In the genomic region with DNA sequence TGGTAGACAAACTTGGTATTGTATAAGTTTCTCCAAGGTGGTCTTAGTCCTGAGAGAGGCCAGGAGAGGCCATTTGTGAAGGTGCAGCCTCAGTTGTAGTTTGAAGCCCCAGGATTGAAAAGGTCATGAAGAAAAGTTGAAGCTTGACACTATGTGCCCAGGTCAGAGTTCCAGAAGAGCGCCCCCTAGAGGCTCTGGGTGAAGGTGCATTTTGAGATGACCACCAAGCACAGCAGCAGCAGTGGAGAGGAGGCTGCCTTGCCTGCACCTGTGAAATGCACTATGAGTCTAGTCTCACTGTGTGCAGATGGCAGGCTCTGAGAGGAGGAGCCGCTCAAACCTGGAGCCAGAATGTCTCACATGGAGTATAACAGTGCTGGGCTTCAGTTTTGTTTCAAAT, we compare ENCODE assay signal across 12 mouse cellular contexts. TPM values are rescaled to one million over a fixed set of nuclear protein-coding genes. Genes with fewer than 3 reads are reported as not detected.
DNase-seq lines count a peak whose midpoint lies in the region; ATAC-seq and TF ChIP-seq lines count a peak whose summit lies in the region.
"Had no signal": no experiment of that assay in that cellular context is flagged by ENCODE, and none has a peak within 500 bp of the region (broad histone marks: within the 10 kb centered on the region; RNA-seq: fewer than 3 reads in every experiment).

No protein-coding gene starts in this region.

- DNase-seq in kidney, adult 2 months, result no peak
- no peak for DNase-seq in kidney, postnatal 25 days
- peak; percentile 52 for DNase-seq in A20 (ENCODE audit: low read depth, low spot score)
- no peak for DNase-seq in G1E (ENCODE audit: low spot score)
- no peak for DNase-seq in liver, postnatal 0 days
- no peak for DNase-seq in MN1 (ENCODE audit: low spot score)
- no peak for DNase-seq in heart, adult 18-20 months
- DNase-seq: adrenal gland, postnatal 36 days; cerebellum, postnatal 25 days; gastrocnemius, postnatal 14 days had no signal

- H3K27ac ChIP-seq in kidney, adult 2 months (ENCODE audit: insufficient read depth, low read depth, low read length), result no peak overlapping the region
- H3K27ac ChIP-seq in liver, postnatal 0 days (ENCODE audit: low read depth), result no peak overlapping the region

- H3K4me1 ChIP-seq in kidney, adult 2 months (ENCODE audit: control insufficient read depth, insufficient read depth, low read length), result no peaks in the 10 kb centered on the region
- H3K4me1 ChIP-seq in G1E (ENCODE audit: insufficient read depth, low read depth, low read length), result no peaks in the 10 kb centered on the region
- no peaks in the 10 kb centered on the region for H3K4me1 ChIP-seq in liver, postnatal 0 days (ENCODE audit: insufficient read depth)

- no peak overlapping the region for H3K4me3 ChIP-seq in kidney, adult 2 months (ENCODE audit: insufficient read depth, low read depth, low read length)
- no peak overlapping the region for H3K4me3 ChIP-seq in G1E (ENCODE audit: low read depth, low read length)
- H3K4me3 ChIP-seq in liver, postnatal 0 days (ENCODE audit: low read depth, low read length), result no peak overlapping the region

- no peaks in the 10 kb centered on the region for H3K27me3 ChIP-seq in kidney, adult 2 months (replicated peaks; ENCODE audit: control insufficient read depth, insufficient read depth, low read length)
- peaks cover 6% of the 10 kb centered on the region; the same call in 1 of the 2 replicates for H3K27me3 ChIP-seq in G1E (ENCODE audit: insufficient read depth, low read length)
- no peaks in the 10 kb centered on the region for H3K27me3 ChIP-seq in liver, postnatal 0 days (ENCODE audit: insufficient read depth, low read length)

- WGBS in kidney, adult 2 months, result 51% methylated on average over 2 of the region's 2 CpGs
- WGBS in liver, postnatal 0 days (ENCODE audit: insufficient replicate concordance), result 47% methylated on average over 2 of the region's 2 CpGs

- no peak overlapping the region for H3K4me2 ChIP-seq in liver, postnatal 0 days (ENCODE audit: low read depth, low read length)

- peaks cover 6% of the 10 kb centered on the region for H3K9me3 ChIP-seq in G1E (replicated peaks)
- H3K9me3 ChIP-seq in liver, postnatal 0 days (ENCODE audit: low read length), result no peaks in the 10 kb centered on the region

- TF ChIP-seq CTCF in kidney, adult 2 months (conservative IDR thresholded peaks at IDR 0.05; ENCODE audit: insufficient read depth, insufficient read length, low read depth, low read length), result peak; percentile 49
- peak; percentile 47; the same call in 1 of the 2 replicates for TF ChIP-seq CTCF in G1E (IDR thresholded peaks at IDR 0.05; ENCODE audit: low read depth, low read length)
- peak; percentile 55 for TF ChIP-seq CTCF in liver, postnatal 0 days (IDR thresholded peaks at IDR 0.05; ENCODE audit: low read depth)

- H3K9ac ChIP-seq in liver, postnatal 0 days (replicated peaks), result no peak overlapping the region

- ATAC-seq in G1E (ENCODE audit: extremely low read depth, insufficient number of reproducible peaks, low FRiP score, poor library complexity, severe bottlenecking), result no peak
- no peak for ATAC-seq in liver, postnatal 0 days
- ATAC-seq in granulocyte monocyte progenitor cell, adult 5-6 weeks (replicated peaks; ENCODE audit: poor library complexity, severe bottlenecking), result no peak
- ATAC-seq: midbrain, embryonic 16.5 days had no signal

- H3K36me3 ChIP-seq in kidney, adult 2 months (ENCODE audit: control insufficient read depth, insufficient read depth, low read length), result no peaks in the 10 kb centered on the region
- no peaks in the 10 kb centered on the region for H3K36me3 ChIP-seq in G1E (replicated peaks)
- H3K36me3 ChIP-seq in liver, postnatal 0 days (replicated peaks; ENCODE audit: insufficient read depth, low read length), result no peaks in the 10 kb centered on the region

- TF ChIP-seq POLR2A in kidney, adult 2 months (IDR thresholded peaks at IDR 0.05; ENCODE audit: low read depth, low read length), result no peak

- no peak for TF ChIP-seq EP300 in liver, postnatal 0 days (IDR thresholded peaks at IDR 0.05; ENCODE audit: low read depth)

RNA-seq across cellular contexts. Expression of a gene that starts 27.8 kb away (rescaled TPM):
- polyA plus RNA-seq in kidney, adult 2 months (2012; rRNA removed), result 19.4 and 29.1 TPM in 2 replicates
- total RNA-seq in G1E (2014; fragmentation: Nextera tagmentation) (350 and 355 TPM in 2 replicates), G1E (2017) (385 and 499 TPM in 2 replicates)
- 95.9 and 106 TPM in 2 replicates for polyA plus RNA-seq in G1E (2012)
- polyA plus RNA-seq in liver, postnatal 0 days (2015; fragmentation: Nextera tagmentation; extraction: Ambion mirVana), result 85.8 and 99.5 TPM in 2 replicates
- 256 and 259 TPM in 2 replicates for total RNA-seq in granulocyte monocyte progenitor cell, adult 5-6 weeks (2014; fragmentation: Nextera tagmentation)
- 564 and 655 TPM in 2 replicates for total RNA-seq in granulocyte monocyte progenitor cell, adult 5-6 weeks (2017)
- total RNA-seq in heart, adult 18-20 months (2021), result 10 to 100 TPM; 42.2 to 47.8 TPM

Comparison
In these comparisons a context has a peak if more than half of its experiments do, and no peak if none do; other contexts are left out.
1. RNA of a gene that starts 27.8 kb away (total RNA-seq): 256 to 655 TPM in granulocyte monocyte progenitor cell, adult 5-6 weeks and 350 to 499 TPM in G1E; 42.2 to 47.8 TPM in heart, adult 18-20 months; every median in the first group is over 4 times any median in the second.
2. Peak in every context shown above with its lines, with median percentiles within 50 percentile points of each other: CTCF ChIP-seq.